Comparison of ENCODE assay signal across 10 mouse cellular contexts in the genomic region with DNA sequence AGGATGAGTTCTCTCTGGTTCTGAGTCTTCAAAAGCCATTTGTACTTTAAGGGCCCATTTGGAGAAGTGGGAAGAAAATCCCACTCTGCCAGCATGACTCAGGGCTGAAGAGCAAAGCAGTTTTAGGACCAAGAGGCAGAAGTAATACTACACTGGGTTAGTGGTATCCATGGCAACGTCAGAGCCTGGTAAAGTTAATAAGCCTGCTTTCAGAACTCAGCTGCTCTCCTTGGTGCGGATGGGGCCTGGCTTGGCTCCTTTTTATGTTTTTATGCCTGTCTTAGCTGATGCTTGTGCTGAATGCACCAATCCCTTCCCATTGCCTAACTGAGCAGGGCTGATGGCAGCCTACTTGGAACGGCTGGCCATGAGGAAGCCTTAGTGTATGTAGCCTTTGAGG.
DNase-seq lines count a peak whose midpoint lies in the region; ATAC-seq and TF ChIP-seq lines count a peak whose summit lies in the region.
"Had no signal": no experiment of that assay in that cellular context is flagged by ENCODE, and none has a peak within 500 bp of the region (broad histone marks: within the 10 kb centered on the region; RNA-seq: fewer than 3 reads in every experiment).

No protein-coding gene starts in this region.

- no peak overlapping the region for H3K9ac ChIP-seq in forebrain, embryonic 14.5 days (ENCODE audit: low read length)
- no peak overlapping the region for H3K9ac ChIP-seq in midbrain, postnatal 0 days (replicated peaks; ENCODE audit: low read length, poor library complexity, severe bottlenecking)
- H3K9ac ChIP-seq: heart, embryonic 15.5 days had no signal

- 15% methylated on average over 3 of the region's 3 CpGs for WGBS in forebrain, embryonic 14.5 days
- 16% methylated on average over 3 of the region's 3 CpGs for WGBS in midbrain, postnatal 0 days
- WGBS in cerebellum, adult 2 months, result 60% methylated on average over 3 of the region's 3 CpGs

- H3K27me3 ChIP-seq in forebrain, embryonic 14.5 days (replicated peaks; ENCODE audit: control insufficient read depth, insufficient read depth, low read length), result no peaks in the 10 kb centered on the region
- H3K27me3 ChIP-seq in midbrain, postnatal 0 days (ENCODE audit: insufficient read depth, low read length), result no peaks in the 10 kb centered on the region
- H3K27me3 ChIP-seq in cerebellum, adult 2 months (ENCODE audit: control insufficient read depth, insufficient read depth, low read length), result no peaks in the 10 kb centered on the region
- H3K27me3 ChIP-seq: heart, embryonic 15.5 days had no signal

- no peak overlapping the region for H3K4me3 ChIP-seq in forebrain, embryonic 14.5 days (ENCODE audit: low read depth, low read length)
- H3K4me3 ChIP-seq in midbrain, postnatal 0 days (ENCODE audit: low read depth, low read length), result no peak overlapping the region
- H3K4me3 ChIP-seq in cerebellum, adult 2 months (replicated peaks; ENCODE audit: insufficient read depth, low read depth, low read length), result no peak overlapping the region
- H3K4me3 ChIP-seq: heart, embryonic 15.5 days had no signal

- TF ChIP-seq POLR2A in cerebellum, adult 2 months (IDR thresholded peaks at IDR 0.05; ENCODE audit: borderline replicate concordance, insufficient read depth, low read length), result no peak

- DNase-seq in embryo, embryonic 11 days, result peak; percentile 71
- DNase-seq in forebrain, embryonic 14.5 days (ENCODE audit: low spot score), result peak; percentile 67
- peak; percentile 15 to 31 for DNase-seq in layer of hippocampus, postnatal 36 days
- peak; percentile 79 for DNase-seq in midbrain, postnatal 0 days (ENCODE audit: low spot score)
- DNase-seq in cerebellum, postnatal 25 days, result no peak
- no peak for DNase-seq in cerebellum, adult 2 months
- no peak for DNase-seq in cerebellum, postnatal 4 days (ENCODE audit: low spot score in 2 of 2)
- no peak for DNase-seq in adrenal gland, adult 8-10 months

- no peak for TF ChIP-seq CTCF in midbrain, postnatal 0 days (IDR thresholded peaks at IDR 0.05)
- no peak for TF ChIP-seq CTCF in cerebellum, adult 2 months (IDR thresholded peaks at IDR 0.05; ENCODE audit: borderline replicate concordance, insufficient read depth, low read depth, low read length)

- H3K27ac ChIP-seq in forebrain, embryonic 14.5 days (ENCODE audit: low read depth, low read length), result no peak overlapping the region
- H3K27ac ChIP-seq in midbrain, postnatal 0 days (ENCODE audit: low read depth, low read length), result peak overlapping the region; percentile 59
- no peak overlapping the region for H3K27ac ChIP-seq in cerebellum, adult 2 months (ENCODE audit: insufficient read depth, low read length)
- H3K27ac ChIP-seq: heart, embryonic 15.5 days had no signal

- peak; percentile 72; the same call in 1 of the 2 replicates for ATAC-seq in forebrain, embryonic 14.5 days
- peak; percentile 65; the same call in 1 of the 2 replicates for ATAC-seq in midbrain, postnatal 0 days (ENCODE audit: low FRiP score)
- ATAC-seq: lung, postnatal 0 days had no signal

- H3K4me1 ChIP-seq in forebrain, embryonic 14.5 days (ENCODE audit: control insufficient read depth, insufficient read depth, low read length), result peaks cover 5% of the 10 kb centered on the region; the same call in 1 of the 2 replicates
- peaks cover 9% of the 10 kb centered on the region for H3K4me1 ChIP-seq in midbrain, postnatal 0 days (ENCODE audit: insufficient read depth, low read length)
- peaks cover 7% of the 10 kb centered on the region for H3K4me1 ChIP-seq in cerebellum, adult 2 months (ENCODE audit: control insufficient read depth, insufficient read depth, low read length)
- H3K4me1 ChIP-seq: heart, embryonic 15.5 days had no signal

- no peaks in the 10 kb centered on the region for H3K36me3 ChIP-seq in forebrain, embryonic 14.5 days (ENCODE audit: control insufficient read depth, insufficient read depth, low read length)
- H3K36me3 ChIP-seq in midbrain, postnatal 0 days (ENCODE audit: insufficient read depth, low read length), result no peaks in the 10 kb centered on the region
- H3K36me3 ChIP-seq: heart, embryonic 15.5 days had no signal

- no peaks in the 10 kb centered on the region for H3K9me3 ChIP-seq in forebrain, embryonic 14.5 days (replicated peaks; ENCODE audit: control insufficient read depth, low read length)
- H3K9me3 ChIP-seq in midbrain, postnatal 0 days (ENCODE audit: low read length), result no peaks in the 10 kb centered on the region
- H3K9me3 ChIP-seq: heart, embryonic 15.5 days had no signal

- no peak overlapping the region for H3K4me2 ChIP-seq in forebrain, embryonic 14.5 days (ENCODE audit: low read length)
- no peak overlapping the region for H3K4me2 ChIP-seq in midbrain, postnatal 0 days (ENCODE audit: low read depth, low read length, poor library complexity, severe bottlenecking)
- H3K4me2 ChIP-seq: heart, embryonic 15.5 days had no signal

Comparison
In these comparisons a context has a peak if more than half of its experiments do, and no peak if none do; other contexts are left out.
1. DNase-seq: peak in embryo, embryonic 11 days (single experiment), forebrain, embryonic 14.5 days (single experiment), layer of hippocampus, postnatal 36 days (2 of 2) and midbrain, postnatal 0 days (single experiment); none in cerebellum, postnatal 25 days (0 of 2), cerebellum, adult 2 months (0 of 2), cerebellum, postnatal 4 days (0 of 2) and adrenal gland, adult 8-10 months (single experiment).